Mouse (Mus musculus) midbrain, postnatal 0 days (tissue): ENCODE data around the gene Cbx2. TPM values are rescaled to one million over a fixed set of nuclear protein-coding genes. Genes with fewer than 3 reads are reported as not detected.

Experiments used
- ATAC-seq: fragments of 200-750 bp; cut with Nextera tagmentation; 2 replicates; pipeline ENCODE4 v1.8.0; 2017; ENCODE audit warnings: moderate number of reproducible peaks, mild to moderate bottlenecking, moderate TSS enrichment, moderate library complexity; ENCODE audit not compliant: low FRiP score
- DNase-seq: peaks from one replicate; pipeline ENCODE4 v3.0.0-alpha.2; 2015; ENCODE audit warnings: low spot score
- H3K27ac ChIP-seq: fragments of 300-500 bp; sonication (generic); 2 replicates; pipeline ENCODE4 v1.5.1; 2014; ENCODE audit warnings: low read depth, mild to moderate bottlenecking, low read length, mixed read lengths
- H3K27me3 ChIP-seq: fragments of 300-500 bp; sonication (generic); 2 replicates; pipeline ENCODE4 v1.6.1; 2014; ENCODE audit warnings: low read length, control low read depth, mixed read lengths; ENCODE audit not compliant: insufficient read depth
- H3K36me3 ChIP-seq: fragments of 300-500 bp; sonication (generic); 2 replicates; pipeline ENCODE4 v1.6.1; 2014; ENCODE audit warnings: low read length, control low read depth, mixed read lengths; ENCODE audit not compliant: insufficient read depth
- H3K4me1 ChIP-seq: fragments of 300-500 bp; sonication (generic); 2 replicates; pipeline ENCODE4 v1.6.1; 2014; ENCODE audit warnings: mild to moderate bottlenecking, control low read depth, antibody characterized with exemption, low read length, mixed read lengths; ENCODE audit not compliant: insufficient read depth
- H3K4me2 ChIP-seq: fragments of 300-500 bp; sonication (generic); 2 replicates; pipeline ENCODE4 v1.6.1; 2014; ENCODE audit warnings: low read depth, mild to moderate bottlenecking, low read length, mixed read lengths; ENCODE audit not compliant: poor library complexity, severe bottlenecking
- H3K4me3 ChIP-seq: fragments of 300-500 bp; sonication (generic); 2 replicates; pipeline ENCODE4 v1.5.1; 2014; ENCODE audit warnings: low read depth, mild to moderate bottlenecking, low read length, moderate library complexity
- H3K9ac ChIP-seq: fragments of 300-500 bp; sonication (generic); replicated peaks from 2 replicates; pipeline ENCODE4 v1.6.1; 2014; ENCODE audit warnings: mild to moderate bottlenecking, low read length, moderate library complexity, mixed read lengths; ENCODE audit not compliant: poor library complexity, severe bottlenecking
- H3K9me3 ChIP-seq: fragments of 300-500 bp; sonication (generic); 2 replicates; pipeline ENCODE4 v1.6.1; 2016; ENCODE audit warnings: low read length, control low read depth
- CTCF ChIP-seq: IDR thresholded peaks from 2 replicates; pipeline ENCODE4 v1.5.1; 2016; ENCODE audit warnings: antibody characterized with exemption, mild to moderate bottlenecking
- WGBS: fragments of 180-500 bp; shearing (Covaris S2); extraction: QIAGEN DNeasy Blood & Tissue Kit; methylation state at CpG from one replicate; pipeline ENCODE4 v1.1.7; 2014; 5-methylcytosine and 5-hydroxymethylcytosine counted together
- polyA plus RNA-seq: library from polyadenylated mRNA; unstranded; fragments of >200 nt; fragmentation: Nextera tagmentation; extraction: Ambion mirVana; gene quantifications from 2 replicates; pipeline ENCODE4 v1.2.1, GENCODE M21; 2015
- total RNA-seq: library from RNA; depleted of rRNA; stranded (reverse); fragments of >200 nt; gene quantifications from 2 replicates; pipeline ENCODE4 v1.2.3, GENCODE M21; 2014

Gene Cbx2
- total and polyA plus RNA-seq, 2 experiments from 2014 or later = 6.7 to 10.6 TPM

- H3K4me3 ChIP-seq = no peak overlapping the region
- H3K9ac ChIP-seq = no peak overlapping the region
- H3K27ac ChIP-seq = no peak overlapping the region
- no peaks in the 10 kb centered on the region for H3K4me1 ChIP-seq
- TF ChIP-seq CTCF = no peak
- 75% methylated on average over 8 of the region's 8 CpGs for WGBS
- no peaks in the 10 kb centered on the region for H3K27me3 ChIP-seq
- no peaks in the 10 kb centered on the region for H3K36me3 ChIP-seq
- ATAC-seq = no peak
- no peak for DNase-seq
- H3K4me2 ChIP-seq = no peak overlapping the region
- H3K9me3 ChIP-seq = no peaks in the 10 kb centered on the region
Measured at GRCm38 (mm10) chr11:119066841-119067240, 44.1 kb downstream of the Cbx2 start.

- Histone ChIP-seq H3K36me3 (0 out of 2 replicates have a peak, but pooled peaks cover 4% of the 10 kb centered on the region), H3K27ac (no peak overlapping the region), H3K27me3 (no peaks in the 10 kb centered on the region), H3K4me2 (no peak overlapping the region), H3K4me3 (no peak overlapping the region), H3K9me3 (no peaks in the 10 kb centered on the region), H3K4me1 (no peaks in the 10 kb centered on the region), H3K9ac (no peak overlapping the region)
- DNase-seq = no peak
- no peak for TF ChIP-seq CTCF
- WGBS = 86% methylated on average over 7 of the region's 7 CpGs
- no peak for ATAC-seq
Measured at GRCm38 (mm10) chr11:119072239-119072638, 49.5 kb downstream of the Cbx2 start.

- no peak for TF ChIP-seq CTCF
- no peak overlapping the region for H3K4me3 ChIP-seq
- H3K27ac ChIP-seq = no peak overlapping the region
- H3K27me3 ChIP-seq = no peaks in the 10 kb centered on the region
- DNase-seq = no peak
- 0 out of 2 replicates have a peak, but pooled peaks cover 4% of the 10 kb centered on the region for H3K36me3 ChIP-seq
- H3K4me1 ChIP-seq = no peaks in the 10 kb centered on the region
- WGBS = 74% methylated on average over 6 of the region's 6 CpGs
- H3K9ac ChIP-seq = no peak overlapping the region
- no peak overlapping the region for H3K4me2 ChIP-seq
- no peaks in the 10 kb centered on the region for H3K9me3 ChIP-seq
- ATAC-seq = no peak
Measured at GRCm38 (mm10) chr11:119072986-119073385, 50.2 kb downstream of the Cbx2 start.

GRCm38 (mm10) chr11:119073876-119074433 lies 51.2 kb downstream of the Cbx2 start:
- no peak for ATAC-seq

GRCm38 (mm10) chr11:119075805-119076204 lies 53.0 kb downstream of the Cbx2 start:
- H3K27ac ChIP-seq = no peak overlapping the region
- peaks cover 15% of the 10 kb centered on the region for H3K4me1 ChIP-seq
- WGBS = 93% methylated on average over 5 of the region's 5 CpGs
- no peak overlapping the region for H3K4me3 ChIP-seq
- no peak overlapping the region for H3K9ac ChIP-seq
- H3K36me3 ChIP-seq = peaks cover 8% of the 10 kb centered on the region
- no peak overlapping the region for H3K4me2 ChIP-seq
- ATAC-seq (no peak), DNase-seq (no peak)
- H3K9me3 ChIP-seq = no peaks in the 10 kb centered on the region
- no peaks in the 10 kb centered on the region for H3K27me3 ChIP-seq
- no peak for TF ChIP-seq CTCF

More at GRCm38 (mm10) chr11:119073876-119074433, 51.2 kb downstream of the Cbx2 start:
- DNase-seq = no peak
- no peaks in the 10 kb centered on the region for H3K9me3 ChIP-seq
- no peak overlapping the region for H3K4me3 ChIP-seq
- H3K9ac ChIP-seq = no peak overlapping the region
- 0 out of 2 replicates have a peak, but pooled peaks cover 4% of the 10 kb centered on the region for H3K4me1 ChIP-seq
- 65% methylated on average over 6 of the region's 6 CpGs for WGBS
- no peak for TF ChIP-seq CTCF
- H3K27me3 ChIP-seq = no peaks in the 10 kb centered on the region
- no peak overlapping the region for H3K4me2 ChIP-seq
- H3K27ac ChIP-seq = no peak overlapping the region
- H3K36me3 ChIP-seq = 0 out of 2 replicates have a peak, but pooled peaks cover 4% of the 10 kb centered on the region

- Histone ChIP-seq H3K9me3 (no peaks in the 10 kb centered on the region), H3K4me1 (peaks cover 31% of the 10 kb centered on the region), H3K27me3 (no peaks in the 10 kb centered on the region), H3K4me3 (no peak overlapping the region), H3K4me2 (no peak overlapping the region), H3K9ac (no peak overlapping the region), H3K36me3 (peaks cover 23% of the 10 kb centered on the region), H3K27ac (no peak overlapping the region)
- TF ChIP-seq CTCF = no peak
- ATAC-seq (no peak), DNase-seq (no peak)
- 76% methylated on average over 4 of the region's 4 CpGs for WGBS
Measured at GRCm38 (mm10) chr11:119077755-119078154, 55.0 kb downstream of the Cbx2 start.
